Mouse (Mus musculus) limb, embryonic 12.5 days (tissue): ENCODE data around the gene Eme2. TPM values are rescaled to one million over a fixed set of nuclear protein-coding genes. Genes with fewer than 3 reads are reported as not detected.

Source experiments
- ATAC-seq: fragments of 200-750 bp; cut with Nextera tagmentation; 2 replicates; pipeline ENCODE4 v1.8.0; 2017; ENCODE audit warnings: low read depth, moderate TSS enrichment; ENCODE audit not compliant: insufficient number of reproducible peaks, insufficient read depth, low FRiP score, low TSS enrichment
- H3K27ac ChIP-seq: fragments of 300-500 bp; sonication (generic); 2 replicates; pipeline ENCODE4 v1.5.1; 2016; ENCODE audit warnings: mild to moderate bottlenecking, moderate library complexity
- H3K27me3 ChIP-seq: fragments of 300-500 bp; sonication (generic); 2 replicates; pipeline ENCODE4 v1.6.1; 2016; ENCODE audit warnings: mild to moderate bottlenecking, moderate library complexity
- H3K36me3 ChIP-seq: fragments of 300-500 bp; sonication (generic); 2 replicates; pipeline ENCODE4 v1.6.1; 2016; ENCODE audit warnings: mild to moderate bottlenecking, moderate library complexity
- H3K4me1 ChIP-seq: fragments of 300-500 bp; sonication (generic); replicated peaks from 2 replicates; pipeline ENCODE4 v1.6.1; 2016
- H3K4me2 ChIP-seq: fragments of 300-500 bp; sonication (generic); 2 replicates; pipeline ENCODE4 v1.6.1; 2016; ENCODE audit warnings: mild to moderate bottlenecking, moderate library complexity
- H3K4me3 ChIP-seq: fragments of 300-500 bp; sonication (generic); replicated peaks from 2 replicates; pipeline ENCODE4 v1.5.1; 2016; ENCODE audit warnings: mild to moderate bottlenecking
- H3K9ac ChIP-seq: fragments of 300-500 bp; sonication (generic); replicated peaks from 2 replicates; pipeline ENCODE4 v1.6.1; 2016; ENCODE audit warnings: mild to moderate bottlenecking, moderate library complexity
- H3K9me3 ChIP-seq: fragments of 300-500 bp; sonication (generic); 2 replicates; pipeline ENCODE4 v1.6.1; 2016; ENCODE audit warnings: mild to moderate bottlenecking, moderate library complexity
- WGBS: fragments of 180-500 bp; shearing (Covaris S2); methylation state at CpG from one replicate; pipeline ENCODE4 v1.1.7; 2016; 5-methylcytosine and 5-hydroxymethylcytosine counted together
- polyA plus RNA-seq: library from polyadenylated mRNA; unstranded; fragments of >200 nt; fragmentation: Nextera tagmentation; extraction: Ambion mirVana; gene quantifications from 2 replicates; pipeline ENCODE4 v1.2.1, GENCODE M21; 2016

Gene Eme2
- polyA plus RNA-seq, 1 experiment from 2014 or later: 32.8 TPM

- no peaks in the 10 kb centered on the region for H3K9me3 ChIP-seq
- peaks cover 96% of the 10 kb centered on the region for H3K36me3 ChIP-seq
- no peak for ATAC-seq
- H3K4me3 ChIP-seq: no peak overlapping the region
- no peak overlapping the region for H3K4me2 ChIP-seq
- H3K27me3 ChIP-seq: no peaks in the 10 kb centered on the region
- no peak overlapping the region for H3K9ac ChIP-seq
- no peaks in the 10 kb centered on the region for H3K4me1 ChIP-seq
- WGBS: 89% methylated on average over 1 of the region's 1 CpGs
- no peak overlapping the region for H3K27ac ChIP-seq
These were observed 28.4 kb upstream of the Eme2 start for GRCm38 (mm10) chr17:24923246-24923645.

GRCm38 (mm10) chr17:24913984-24914383 lies 19.1 kb upstream of the Eme2 start:
- Histone ChIP-seq H3K4me1 (no peaks in the 10 kb centered on the region), H3K27me3 (no peaks in the 10 kb centered on the region), H3K36me3 (peaks cover 98% of the 10 kb centered on the region), H3K9ac (no peak overlapping the region), H3K9me3 (no peaks in the 10 kb centered on the region), H3K4me2 (no peak overlapping the region), H3K27ac (no peak overlapping the region), H3K4me3 (no peak overlapping the region)
- ATAC-seq: no peak

- Histone ChIP-seq H3K27ac (no peak overlapping the region), H3K36me3 (peaks cover 100% of the 10 kb centered on the region), H3K4me3 (no peak overlapping the region), H3K4me1 (no peaks in the 10 kb centered on the region), H3K9ac (no peak overlapping the region), H3K27me3 (no peaks in the 10 kb centered on the region), H3K4me2 (no peak overlapping the region), H3K9me3 (no peaks in the 10 kb centered on the region)
- ATAC-seq: no peak
- 96% methylated on average over 2 of the region's 2 CpGs for WGBS
These were observed 12.7 kb upstream of the Eme2 start for GRCm38 (mm10) chr17:24907591-24907990.

GRCm38 (mm10) chr17:24903767-24904166 lies 8.9 kb upstream of the Eme2 start:
- no peaks in the 10 kb centered on the region for H3K27me3 ChIP-seq
- 91% methylated on average over 9 of the region's 9 CpGs for WGBS
- no peaks in the 10 kb centered on the region for H3K9me3 ChIP-seq
- no peak overlapping the region for H3K4me2 ChIP-seq
- no peak overlapping the region for H3K9ac ChIP-seq
- H3K36me3 ChIP-seq: peaks cover 100% of the 10 kb centered on the region
- no peak for ATAC-seq
- H3K27ac ChIP-seq: no peak overlapping the region
- H3K4me1 ChIP-seq: no peaks in the 10 kb centered on the region
- H3K4me3 ChIP-seq: no peak overlapping the region

GRCm38 (mm10) chr17:24902671-24903474 lies 8.0 kb upstream of the Eme2 start:
- Histone ChIP-seq H3K9me3 (no peaks in the 10 kb centered on the region), H3K9ac (no peak overlapping the region), H3K4me2 (no peak overlapping the region), H3K36me3 (peaks cover 100% of the 10 kb centered on the region), H3K4me3 (no peak overlapping the region), H3K27ac (no peak overlapping the region), H3K27me3 (no peaks in the 10 kb centered on the region), H3K4me1 (0 out of 2 replicates have a peak, but pooled peaks cover 2% of the 10 kb centered on the region)
- WGBS: 74% methylated on average over 9 of the region's 9 CpGs
- no peak for ATAC-seq

- 83% methylated on average over 5 of the region's 5 CpGs for WGBS
- no peaks in the 10 kb centered on the region for H3K9me3 ChIP-seq
- H3K9ac ChIP-seq: no peak overlapping the region
- H3K4me2 ChIP-seq: no peak overlapping the region
- H3K27ac ChIP-seq: no peak overlapping the region
- H3K27me3 ChIP-seq: no peaks in the 10 kb centered on the region
- peaks cover 100% of the 10 kb centered on the region for H3K36me3 ChIP-seq
- H3K4me1 ChIP-seq: peaks cover 10% of the 10 kb centered on the region
- ATAC-seq: no peak
- H3K4me3 ChIP-seq: no peak overlapping the region
These were observed 7.2 kb upstream of the Eme2 start for GRCm38 (mm10) chr17:24902124-24902523.

- H3K4me1 ChIP-seq: peaks cover 27% of the 10 kb centered on the region
- peaks cover 82% of the 10 kb centered on the region for H3K36me3 ChIP-seq
These were observed 5.1 kb upstream of the Eme2 start for GRCm38 (mm10) chr17:24900014-24900413.

GRCm38 (mm10) chr17:24899153-24899552 lies 4.3 kb upstream of the Eme2 start:
- Histone ChIP-seq H3K27me3 (no peaks in the 10 kb centered on the region), H3K4me2 (no peak overlapping the region), H3K9me3 (no peaks in the 10 kb centered on the region), H3K36me3 (peaks cover 73% of the 10 kb centered on the region), H3K27ac (no peak overlapping the region), H3K4me3 (no peak overlapping the region), H3K9ac (no peak overlapping the region), H3K4me1 (peaks cover 31% of the 10 kb centered on the region)
- 84% methylated on average over 5 of the region's 5 CpGs for WGBS
- no peak for ATAC-seq

More at GRCm38 (mm10) chr17:24900014-24900413, 5.1 kb upstream of the Eme2 start:
- Histone ChIP-seq H3K27me3 (no peaks in the 10 kb centered on the region), H3K9me3 (no peaks in the 10 kb centered on the region), H3K4me3 (no peak overlapping the region), H3K27ac (no peak overlapping the region), H3K4me2 (no peak overlapping the region), H3K9ac (no peak overlapping the region)
- no peak for ATAC-seq
- WGBS: 96% methylated on average over 6 of the region's 6 CpGs

GRCm38 (mm10) chr17:24898041-24898854 lies 3.4 kb upstream of the Eme2 start:
- Histone ChIP-seq H3K4me3 (no peak overlapping the region; the same call in 1 of the 2 replicates), H3K4me1 (peaks cover 40% of the 10 kb centered on the region), H3K27ac (no peak overlapping the region), H3K27me3 (no peaks in the 10 kb centered on the region), H3K4me2 (no peak overlapping the region), H3K9ac (no peak overlapping the region), H3K36me3 (peaks cover 69% of the 10 kb centered on the region), H3K9me3 (no peaks in the 10 kb centered on the region)
- ATAC-seq: no peak
- WGBS: 82% methylated on average over 4 of the region's 4 CpGs

- Histone ChIP-seq H3K4me1 (peaks cover 40% of the 10 kb centered on the region), H3K9ac (0 out of 2 replicates have a peak overlapping the region, but pooled peaks have one; percentile 74), H3K27me3 (no peaks in the 10 kb centered on the region), H3K4me3 (peak overlapping the region; percentile 92; the same call in 1 of the 2 replicates), H3K9me3 (no peaks in the 10 kb centered on the region), H3K4me2 (peak overlapping the region; percentile 92; the same call in 1 of the 2 replicates), H3K27ac (no peak overlapping the region), H3K36me3 (peaks cover 69% of the 10 kb centered on the region)
- ATAC-seq: no peak
- WGBS: 88% methylated on average over 4 of the region's 4 CpGs
These were observed 2.7 kb upstream of the Eme2 start for GRCm38 (mm10) chr17:24897600-24897999.

- ATAC-seq: no peak
These were observed 2.0 kb upstream of the Eme2 start for GRCm38 (mm10) chr17:24896993-24897269.

More at GRCm38 (mm10) chr17:24896993-24897269, 2.0 kb upstream of the Eme2 start:
- peak overlapping the region; percentile 92 for H3K4me2 ChIP-seq
- H3K36me3 ChIP-seq: peaks cover 69% of the 10 kb centered on the region
- H3K27ac ChIP-seq: no peak overlapping the region
- H3K9ac ChIP-seq: peak overlapping the region; percentile 74
- 37% methylated on average over 11 of the region's 11 CpGs for WGBS
- no peaks in the 10 kb centered on the region for H3K27me3 ChIP-seq
- peaks cover 40% of the 10 kb centered on the region for H3K4me1 ChIP-seq
- H3K4me3 ChIP-seq: peak overlapping the region; percentile 92
- no peaks in the 10 kb centered on the region for H3K9me3 ChIP-seq
